Mouse (Mus musculus) ES-Bruce4 (cell line): ENCODE data around the gene Celf2. TPM values are rescaled to one million over a fixed set of nuclear protein-coding genes. Genes with fewer than 3 reads are reported as not detected.

Source experiments
- H3K27ac ChIP-seq: 2 replicates; pipeline ENCODE4 v1.5.1; 2012; ENCODE audit warnings: low read length, inconsistent platforms; ENCODE audit not compliant: insufficient read depth
- H3K27me3 ChIP-seq: 2 replicates; pipeline ENCODE4 v1.6.1; 2012; ENCODE audit warnings: mild to moderate bottlenecking, low read length, inconsistent platforms; ENCODE audit not compliant: control insufficient read depth, poor library complexity, insufficient read depth, severe bottlenecking
- H3K36me3 ChIP-seq: 2 replicates; pipeline ENCODE4 v1.6.1; 2012; ENCODE audit warnings: inconsistent platforms, mild to moderate bottlenecking, low read length, moderate library complexity; ENCODE audit not compliant: control insufficient read depth, poor library complexity, insufficient read depth, severe bottlenecking
- H3K4me1 ChIP-seq: one replicate; pipeline ENCODE4 v1.8.1; 2011; ENCODE audit warnings: low read length; ENCODE audit not compliant: control insufficient read depth, insufficient read depth
- H3K4me3 ChIP-seq: 2 replicates; pipeline ENCODE4 v1.5.1; 2011; ENCODE audit warnings: low read depth, mild to moderate bottlenecking, low read length
- H3K9ac ChIP-seq: 2 replicates; pipeline ENCODE4 v1.6.1; 2012; ENCODE audit warnings: low read depth, mild to moderate bottlenecking, inconsistent platforms; ENCODE audit not compliant: poor library complexity, severe bottlenecking
- H3K9me3 ChIP-seq: replicated peaks from 2 replicates; pipeline ENCODE4 v1.6.1; 2012; ENCODE audit warnings: mild to moderate bottlenecking, low read length, inconsistent platforms; ENCODE audit not compliant: control insufficient read depth, poor library complexity, insufficient read depth, severe bottlenecking
- CTCF ChIP-seq: IDR thresholded peaks from one replicate; pipeline ENCODE4 v1.8.1; 2011; ENCODE audit warnings: low read depth, low read length
- EP300 ChIP-seq: IDR thresholded peaks from 2 replicates; pipeline ENCODE4 v1.6.1; 2011; ENCODE audit warnings: low read depth, low read length; ENCODE audit not compliant: insufficient read depth
- POLR2A ChIP-seq: IDR thresholded peaks from one replicate; pipeline ENCODE4 v1.8.1; 2011; ENCODE audit warnings: low read length; ENCODE audit not compliant: insufficient read depth
- polyA plus RNA-seq: library from polyadenylated mRNA; stranded (reverse); fragments of >200 nt; gene quantifications from 2 replicates; pipeline ENCODE4 v1.2.4, GENCODE M21; 2011; ENCODE audit warnings: low read depth; ENCODE audit not compliant: missing spikeins, insufficient read depth, insufficient read length

Gene Celf2
- polyA plus RNA-seq, 1 experiment = 10.6 TPM

- H3K36me3 ChIP-seq = no peaks in the 10 kb centered on the region
- H3K9me3 ChIP-seq = no peaks in the 10 kb centered on the region
- TF ChIP-seq CTCF (no peak), POLR2A (no peak), EP300 (no peak)
- no peaks in the 10 kb centered on the region for H3K4me1 ChIP-seq
- H3K27me3 ChIP-seq = no peaks in the 10 kb centered on the region; the same call in 1 of the 2 replicates
- H3K9ac ChIP-seq = no peak overlapping the region
- no peak overlapping the region for H3K27ac ChIP-seq
- H3K4me3 ChIP-seq = no peak overlapping the region
These were observed 164.4 kb downstream of the Celf2 start for GRCm38 (mm10) chr2:7344951-7345350.

GRCm38 (mm10) chr2:7342911-7343478 lies 166.4 kb downstream of the Celf2 start:
- H3K27ac ChIP-seq = no peak overlapping the region
- no peaks in the 10 kb centered on the region; the same call in 1 of the 2 replicates for H3K27me3 ChIP-seq
- no peak overlapping the region for H3K4me3 ChIP-seq
- H3K4me1 ChIP-seq = no peaks in the 10 kb centered on the region
- TF ChIP-seq EP300 (no peak), POLR2A (no peak), CTCF (no peak)
- no peaks in the 10 kb centered on the region for H3K9me3 ChIP-seq
- no peak overlapping the region for H3K9ac ChIP-seq
- H3K36me3 ChIP-seq = no peaks in the 10 kb centered on the region

DNA sequence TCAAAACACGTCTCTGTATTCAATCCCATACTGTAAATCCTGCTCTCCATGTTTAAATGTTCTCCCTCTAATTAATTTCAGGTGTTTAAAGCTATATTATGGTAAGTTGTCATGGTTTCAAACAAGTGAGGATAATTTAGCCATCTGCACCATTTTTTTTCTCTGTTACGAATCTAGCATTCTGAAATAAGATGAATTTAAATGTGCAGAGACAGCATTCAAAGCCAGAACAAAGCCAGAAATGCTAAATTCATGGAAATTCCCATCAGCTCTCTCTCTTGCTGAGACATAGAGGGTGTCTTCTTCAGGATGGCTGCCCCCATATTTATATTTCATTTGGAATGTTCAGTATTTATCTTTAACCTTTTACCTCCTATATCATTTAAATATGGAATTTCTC lies 174.5 kb downstream of the Celf2 start:
- Histone ChIP-seq H3K27me3 (no peaks in the 10 kb centered on the region), H3K36me3 (no peaks in the 10 kb centered on the region), H3K4me1 (no peaks in the 10 kb centered on the region), H3K9me3 (no peaks in the 10 kb centered on the region), H3K9ac (no peak overlapping the region), H3K27ac (no peak overlapping the region), H3K4me3 (no peak overlapping the region)
- TF ChIP-seq CTCF = no peak
- no peak for TF ChIP-seq EP300
- no peak for TF ChIP-seq POLR2A

DNA sequence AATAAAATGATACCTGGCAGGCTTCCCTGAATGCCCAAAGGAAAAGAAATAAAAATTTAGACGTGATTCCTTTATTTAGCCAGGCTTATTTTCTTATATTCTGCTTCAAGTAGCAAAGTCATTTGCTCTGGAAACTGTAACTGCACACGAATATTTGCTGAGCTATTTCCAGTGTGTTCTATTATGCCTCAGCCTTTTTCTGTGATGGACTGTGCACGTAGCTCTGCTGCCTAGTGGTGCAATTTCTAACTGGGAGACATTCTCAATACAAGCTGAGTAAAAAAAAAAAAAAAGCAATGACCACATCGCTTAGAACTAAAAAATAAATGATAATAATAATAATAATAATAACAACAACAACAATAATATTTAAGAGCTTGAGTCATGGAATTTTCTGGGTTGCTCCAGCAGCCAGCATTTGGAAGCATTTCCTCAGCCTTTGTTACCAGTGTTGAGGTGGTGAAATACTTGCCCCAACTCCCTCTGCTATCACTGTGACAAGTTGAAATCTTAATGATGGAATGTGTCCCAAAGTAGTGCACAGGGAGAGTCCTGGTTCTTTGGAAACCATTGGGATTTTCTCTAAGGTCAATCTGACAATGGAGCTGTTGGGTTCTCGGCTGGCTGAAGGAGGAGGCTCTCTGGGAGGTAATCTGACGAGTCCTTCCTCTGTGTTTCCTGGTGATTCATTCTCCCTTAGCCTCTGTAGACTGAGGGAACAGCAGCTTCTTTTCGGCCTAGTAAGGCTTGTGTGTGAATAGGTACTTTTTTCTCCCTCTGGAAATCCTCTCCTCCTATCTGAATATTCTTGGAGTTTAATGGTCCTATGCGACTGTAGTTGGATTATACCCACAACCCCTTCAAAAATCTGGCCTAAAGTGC lies 181.1 kb downstream of the Celf2 start:
- no peaks in the 10 kb centered on the region for H3K9me3 ChIP-seq
- H3K36me3 ChIP-seq = no peaks in the 10 kb centered on the region
- H3K4me1 ChIP-seq = no peaks in the 10 kb centered on the region
- H3K27ac ChIP-seq = no peak overlapping the region
- TF ChIP-seq POLR2A = no peak
- no peak for TF ChIP-seq EP300
- no peak for TF ChIP-seq CTCF
- no peak overlapping the region for H3K4me3 ChIP-seq
- H3K9ac ChIP-seq = no peak overlapping the region
- H3K27me3 ChIP-seq = no peaks in the 10 kb centered on the region

DNA sequence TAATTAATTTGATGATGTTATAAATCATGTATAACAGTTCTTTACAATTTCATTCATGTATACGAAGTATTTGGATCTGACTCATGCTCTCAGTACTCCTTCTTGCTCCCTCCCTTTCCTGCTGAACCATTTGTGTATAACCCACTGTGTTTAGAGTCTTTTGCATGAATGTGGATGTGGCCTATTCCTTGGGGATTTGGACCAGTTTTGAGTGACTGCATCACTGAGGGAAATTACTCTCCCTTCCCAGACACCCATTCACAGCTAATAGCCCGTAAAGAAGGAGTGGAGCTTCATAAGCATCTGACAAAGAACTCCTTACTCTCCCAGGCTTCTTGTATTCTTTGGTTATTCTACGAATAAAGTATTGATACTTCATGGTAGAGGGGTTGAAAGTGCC lies 189.6 kb downstream of the Celf2 start:
- H3K9ac ChIP-seq = no peak overlapping the region
- H3K27ac ChIP-seq = no peak overlapping the region
- H3K4me3 ChIP-seq = no peak overlapping the region
- H3K27me3 ChIP-seq = no peaks in the 10 kb centered on the region
- TF ChIP-seq CTCF (no peak), POLR2A (no peak), EP300 (no peak)
- no peaks in the 10 kb centered on the region for H3K4me1 ChIP-seq
- H3K9me3 ChIP-seq = no peaks in the 10 kb centered on the region
- H3K36me3 ChIP-seq = no peaks in the 10 kb centered on the region

DNA sequence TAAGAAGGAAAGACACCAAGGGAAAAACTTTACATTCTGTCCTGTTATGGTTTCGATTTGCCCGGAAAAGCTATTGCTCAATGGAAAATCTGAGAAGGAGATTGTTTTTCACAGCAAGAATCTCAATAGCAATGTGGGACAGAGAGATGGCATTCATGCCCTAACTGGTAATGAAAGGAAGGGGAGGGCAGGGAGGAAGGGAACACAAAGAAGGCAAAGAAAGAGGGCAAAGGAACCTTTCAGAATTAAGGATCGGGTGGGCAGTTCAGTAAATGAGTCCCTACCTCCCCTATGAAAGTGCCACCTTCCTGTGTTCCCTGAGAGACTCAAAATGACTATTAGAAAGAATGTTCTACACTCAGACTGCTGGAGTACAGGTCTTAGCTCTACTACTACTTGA lies 197.6 kb downstream of the Celf2 start:
- Histone ChIP-seq H3K27me3 (no peaks in the 10 kb centered on the region), H3K27ac (no peak overlapping the region), H3K4me1 (no peaks in the 10 kb centered on the region), H3K9ac (no peak overlapping the region), H3K4me3 (no peak overlapping the region), H3K36me3 (no peaks in the 10 kb centered on the region), H3K9me3 (no peaks in the 10 kb centered on the region)
- TF ChIP-seq POLR2A (no peak), EP300 (no peak), CTCF (no peak)
